Mouse (Mus musculus) C2C12 (cell line): ENCODE results near the gene Art1. TPM values are rescaled to one million over a fixed set of nuclear protein-coding genes. Genes with fewer than 3 reads are reported as not detected.

Experiments
- H3K27me3 ChIP-seq: one replicate; pipeline ENCODE4 v1.6.1; 2011; ENCODE audit not compliant: control insufficient read depth, insufficient read depth, insufficient read length
- H3K36me3 ChIP-seq: one replicate; pipeline ENCODE4 v1.6.1; 2011; ENCODE audit not compliant: control insufficient read depth, insufficient read depth
- H3K4me3 ChIP-seq: one replicate; pipeline ENCODE4 v1.5.1; 2011; ENCODE audit warnings: mild to moderate bottlenecking, control low read depth; ENCODE audit not compliant: poor library complexity, insufficient read depth, severe bottlenecking
- H3K79me2 ChIP-seq: one replicate; pipeline ENCODE4 v1.6.1; 2011; ENCODE audit not compliant: control insufficient read depth, insufficient read depth
- H3K79me3 ChIP-seq: one replicate; pipeline ENCODE4 v1.6.1; 2011; ENCODE audit warnings: low read depth, control low read depth
- H3ac ChIP-seq: one replicate; pipeline ENCODE3; 2011; ENCODE audit warnings: low read depth; ENCODE audit not compliant: control insufficient read depth, insufficient read length
- CEBPB ChIP-seq: IDR thresholded peaks from one replicate; pipeline ENCODE4 v1.6.1; 2011; ENCODE audit warnings: low read depth, mild to moderate bottlenecking, control low read depth, moderate library complexity
- CTCF ChIP-seq: IDR thresholded peaks from one replicate; pipeline ENCODE4 v1.5.1; 2011; ENCODE audit not compliant: control insufficient read depth, insufficient read depth, insufficient read length
- FOSL1 ChIP-seq: IDR thresholded peaks from one replicate; pipeline ENCODE4 v1.8.0; 2011; ENCODE audit warnings: mild to moderate bottlenecking, low read length; ENCODE audit not compliant: poor library complexity, insufficient read depth, severe bottlenecking
- MAX ChIP-seq: IDR thresholded peaks from one replicate; pipeline ENCODE4 v1.6.1; 2011; ENCODE audit warnings: mild to moderate bottlenecking, control low read depth
- MYOD1 ChIP-seq: IDR thresholded peaks from one replicate; pipeline ENCODE4 v1.6.1; 2011; ENCODE audit warnings: low read depth; ENCODE audit not compliant: control insufficient read depth, insufficient read length
- MYOG ChIP-seq: IDR thresholded peaks from one replicate; pipeline ENCODE4 v1.6.1; 2011; ENCODE audit not compliant: control insufficient read depth, insufficient read length; ENCODE audit errors: extremely low read depth
- USF1 ChIP-seq: IDR thresholded peaks from one replicate; pipeline ENCODE4 v1.6.1; 2011; ENCODE audit warnings: low read depth, mild to moderate bottlenecking, control low read depth, moderate library complexity
- polyA plus RNA-seq: library from polyadenylated mRNA; unstranded; fragments of >200 nt; fragmentation: generic; extraction: Trizol; gene quantifications from one replicate; pipeline ENCODE4 v1.2.1, GENCODE M21; 2012; ENCODE audit warnings: missing spikeins

Art1 gene
- polyA plus RNA-seq, 1 experiment, result 0.05 TPM

- H3ac ChIP-seq, result no peak overlapping the region
- H3K79me2 ChIP-seq, result no peaks in the 10 kb centered on the region
- peaks cover 79% of the 10 kb centered on the region for H3K36me3 ChIP-seq
- H3K4me3 ChIP-seq, result no peak overlapping the region
- TF ChIP-seq CTCF (no peak), CEBPB (no peak), USF1 (no peak), MYOD1 (no peak), MYOG (no peak), MAX (no peak), FOSL1 (no peak)
- H3K27me3 ChIP-seq, result no peaks in the 10 kb centered on the region
- no peaks in the 10 kb centered on the region for H3K79me3 ChIP-seq
These were observed 35.9 kb downstream of the Art1 start for GRCm38 (mm10) chr7:102137464-102137863.

- TF ChIP-seq USF1 (no peak), CEBPB (no peak), MYOD1 (no peak), MYOG (no peak), FOSL1 (no peak), MAX (no peak), CTCF (no peak)
- peaks cover 77% of the 10 kb centered on the region for H3K36me3 ChIP-seq
These were observed 36.4 kb downstream of the Art1 start for GRCm38 (mm10) chr7:102137898-102138297.

DNA sequence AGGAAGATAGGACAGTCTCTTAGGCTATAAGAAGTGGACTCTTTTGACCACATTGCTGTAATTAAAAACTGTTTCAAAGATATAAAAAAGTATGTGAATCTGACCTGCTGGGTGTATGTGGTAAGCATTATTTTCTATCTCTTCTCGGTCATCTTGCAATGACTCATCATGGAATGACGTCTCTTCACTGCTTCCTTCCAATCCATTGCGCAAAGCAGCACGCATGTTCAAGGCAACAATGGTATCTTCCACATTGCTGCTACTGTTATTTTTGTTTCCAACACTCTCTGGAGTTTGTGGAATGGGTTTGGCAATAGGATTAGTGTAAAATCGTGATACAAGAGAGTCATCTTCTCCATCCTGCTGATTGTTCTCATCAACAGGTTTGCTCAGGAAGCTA is 52.1 kb downstream of the Art1 start:
- peaks cover 77% of the 10 kb centered on the region for H3K36me3 ChIP-seq
- TF ChIP-seq CTCF (no peak), CEBPB (no peak), USF1 (no peak), FOSL1 (no peak), MAX (no peak), MYOD1 (no peak), MYOG (no peak)
- no peaks in the 10 kb centered on the region for H3K79me3 ChIP-seq
- no peaks in the 10 kb centered on the region for H3K79me2 ChIP-seq
- H3ac ChIP-seq, result no peak overlapping the region
- H3K27me3 ChIP-seq, result no peaks in the 10 kb centered on the region
- H3K4me3 ChIP-seq, result no peak overlapping the region

More at GRCm38 (mm10) chr7:102137898-102138297, 36.4 kb downstream of the Art1 start:
- Histone ChIP-seq H3K27me3 (no peaks in the 10 kb centered on the region), H3K4me3 (no peak overlapping the region), H3K79me2 (no peaks in the 10 kb centered on the region), H3ac (no peak overlapping the region), H3K79me3 (no peaks in the 10 kb centered on the region)

Other genes starting within 250 kb of the Art1 start
- gene Folr2, start 244.5 kb upstream of the Art1 start, polyA plus RNA-seq, result 0.08 TPM
- 85.0 TPM for gene Anapc15, start 238.0 kb upstream of the Art1 start, polyA plus RNA-seq
- 0.67 TPM for gene Folr1, start 231.0 kb upstream of the Art1 start, polyA plus RNA-seq
- gene Lamtor1, start 195.8 kb upstream of the Art1 start, polyA plus RNA-seq, result 200 TPM
- gene Tomt, start 195.4 kb upstream of the Art1 start, polyA plus RNA-seq, result 0.12 TPM
- gene Lrrc51, start 167.8 kb upstream of the Art1 start, polyA plus RNA-seq, result 1.7 TPM
- 80.4 TPM for gene Numa1, start 167.6 kb upstream of the Art1 start, polyA plus RNA-seq
- 0.95 TPM for gene Il18bp, start 83.1 kb upstream of the Art1 start, polyA plus RNA-seq
- 55.8 TPM for gene Rnf121, start 36.3 kb upstream of the Art1 start, polyA plus RNA-seq
- gene Xndc1, start 36.2 kb upstream of the Art1 start, polyA plus RNA-seq, result 13.2 TPM
- 0.16 TPM for gene Xntrpc, start 36.0 kb upstream of the Art1 start, polyA plus RNA-seq
- gene Trpc2, start 18.6 kb upstream of the Art1 start, polyA plus RNA-seq, result not detected
- gene Art5, start 7.7 kb downstream of the Art1 start, polyA plus RNA-seq, result not detected
- gene Chrna10, start 15.1 kb downstream of the Art1 start, polyA plus RNA-seq, result 0.01 TPM
- gene Nup98, start 108.4 kb downstream of the Art1 start, polyA plus RNA-seq, result 23.0 TPM
- gene Pgap2, start 108.5 kb downstream of the Art1 start, polyA plus RNA-seq, result 22.6 TPM
- gene Rhog, start 154.3 kb downstream of the Art1 start, polyA plus RNA-seq, result 95.1 TPM
- 8.6 TPM for gene Stim1, start 166.1 kb downstream of the Art1 start, polyA plus RNA-seq